Mouse (Mus musculus) hindbrain, postnatal 0 days (tissue): ENCODE data around the gene Lrfn1. TPM values are rescaled to one million over a fixed set of nuclear protein-coding genes. Genes with fewer than 3 reads are reported as not detected.

Source experiments
- ATAC-seq: fragments of 200-750 bp; cut with Nextera tagmentation; 2 replicates; pipeline ENCODE4 v1.8.0; 2017; ENCODE audit warnings: mild to moderate bottlenecking, moderate TSS enrichment, moderate library complexity
- DNase-seq: peaks from one replicate; pipeline ENCODE4 v3.0.0-alpha.2; 2015; ENCODE audit warnings: low spot score
- H3K27ac ChIP-seq: fragments of 300-500 bp; sonication (generic); 2 replicates; pipeline ENCODE4 v1.5.1; 2014; ENCODE audit warnings: mild to moderate bottlenecking
- H3K27me3 ChIP-seq: fragments of 300-500 bp; sonication (generic); 2 replicates; pipeline ENCODE4 v1.6.1; 2014; ENCODE audit warnings: low read length, mixed read lengths; ENCODE audit not compliant: insufficient read depth
- H3K36me3 ChIP-seq: fragments of 300-500 bp; sonication (generic); 2 replicates; pipeline ENCODE4 v1.6.1; 2014; ENCODE audit warnings: low read length, mixed read lengths; ENCODE audit not compliant: insufficient read depth
- H3K4me1 ChIP-seq: fragments of 300-500 bp; sonication (generic); 2 replicates; pipeline ENCODE4 v1.6.1; 2014; ENCODE audit warnings: antibody characterized with exemption, low read length, mixed read lengths; ENCODE audit not compliant: insufficient read depth
- H3K4me2 ChIP-seq: fragments of 300-500 bp; sonication (generic); 2 replicates; pipeline ENCODE4 v1.6.1; 2014; ENCODE audit warnings: low read depth, mild to moderate bottlenecking, low read length, moderate library complexity, mixed read lengths
- H3K4me3 ChIP-seq: fragments of 300-500 bp; sonication (generic); 2 replicates; pipeline ENCODE4 v1.5.1; 2014; ENCODE audit warnings: low read length
- H3K9ac ChIP-seq: fragments of 300-500 bp; sonication (generic); replicated peaks from 2 replicates; pipeline ENCODE4 v1.6.1; 2014; ENCODE audit warnings: mild to moderate bottlenecking, low read length, moderate library complexity, mixed read lengths
- H3K9me3 ChIP-seq: fragments of 300-500 bp; sonication (generic); 2 replicates; pipeline ENCODE4 v1.6.1; 2016; ENCODE audit warnings: low read length, mixed read lengths
- CTCF ChIP-seq: IDR thresholded peaks from 2 replicates; pipeline ENCODE4 v1.5.1; 2016; ENCODE audit warnings: antibody characterized with exemption, control low read depth, low read depth
- WGBS: fragments of 180-500 bp; shearing (Covaris S2); extraction: QIAGEN DNeasy Blood & Tissue Kit; methylation state at CpG from one replicate; pipeline ENCODE4 v1.1.7; 2014; 5-methylcytosine and 5-hydroxymethylcytosine counted together
- polyA plus RNA-seq: library from polyadenylated mRNA; unstranded; fragments of >200 nt; fragmentation: Nextera tagmentation; extraction: Ambion mirVana; gene quantifications from 2 replicates; pipeline ENCODE4 v1.2.1, GENCODE M21; 2015
- total RNA-seq: library from RNA; depleted of rRNA; stranded (reverse); fragments of >200 nt; gene quantifications from 2 replicates; pipeline ENCODE4 v1.2.3, GENCODE M21; 2014

Gene Lrfn1
- total and polyA plus RNA-seq, 2 experiments from 2014 or later = 18.0 to 140 TPM

DNA sequence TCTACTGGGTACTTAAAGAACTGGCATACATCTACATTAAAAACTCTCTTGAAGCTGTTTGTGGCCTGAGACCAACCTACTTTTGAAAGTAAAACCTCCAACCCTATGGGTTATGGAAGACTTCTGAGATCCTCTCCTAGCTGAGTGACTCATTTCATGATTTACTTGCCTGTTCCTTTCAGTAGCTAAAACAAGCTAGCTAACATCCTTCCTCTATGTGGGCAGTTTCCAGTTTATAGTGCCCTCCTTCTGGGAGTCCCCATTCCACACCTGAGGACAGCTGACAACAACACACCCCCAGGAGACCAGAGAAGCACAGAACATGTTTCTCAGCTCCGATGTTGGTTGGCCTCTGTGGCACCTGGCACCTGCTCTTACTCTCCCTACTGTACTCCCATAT, 28.8 kb upstream of the Lrfn1 start:
- no peak for ATAC-seq
- Histone ChIP-seq H3K36me3 (peaks cover 20% of the 10 kb centered on the region; the same call in 1 of the 2 replicates), H3K9ac (no peak overlapping the region), H3K9me3 (no peaks in the 10 kb centered on the region), H3K4me2 (no peak overlapping the region), H3K27me3 (no peaks in the 10 kb centered on the region), H3K27ac (no peak overlapping the region), H3K4me1 (no peaks in the 10 kb centered on the region), H3K4me3 (no peak overlapping the region)
- DNase-seq = no peak
- no peak for TF ChIP-seq CTCF
- 96% methylated on average over 1 of the region's 1 CpGs for WGBS

DNA sequence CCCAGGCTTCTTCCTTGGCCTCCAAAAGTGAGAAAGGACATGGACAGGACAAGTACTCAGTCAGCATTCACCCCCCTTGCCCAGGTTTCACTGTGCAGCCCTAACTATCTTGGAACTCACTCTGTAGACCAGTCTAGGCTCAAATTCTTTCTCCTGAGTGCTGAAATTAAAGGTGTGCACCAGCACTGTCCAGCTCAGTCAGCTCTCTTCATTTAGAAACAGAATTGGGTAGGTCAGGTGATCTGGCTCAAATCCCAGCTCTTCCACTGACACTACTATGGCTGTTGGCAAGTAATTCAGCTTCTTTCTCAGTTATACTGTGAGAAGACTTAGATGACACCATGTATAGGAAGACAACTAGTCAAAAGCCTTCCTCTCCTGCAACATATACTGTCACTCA, 24.0 kb upstream of the Lrfn1 start:
- H3K9ac ChIP-seq = no peak overlapping the region
- H3K4me1 ChIP-seq = no peaks in the 10 kb centered on the region
- no peak overlapping the region for H3K4me2 ChIP-seq
- DNase-seq = no peak
- H3K27ac ChIP-seq = no peak overlapping the region
- H3K9me3 ChIP-seq = no peaks in the 10 kb centered on the region
- no peak for ATAC-seq
- H3K36me3 ChIP-seq = peaks cover 9% of the 10 kb centered on the region; the same call in 1 of the 2 replicates
- no peak overlapping the region for H3K4me3 ChIP-seq
- no peak for TF ChIP-seq CTCF
- H3K27me3 ChIP-seq = no peaks in the 10 kb centered on the region

DNA sequence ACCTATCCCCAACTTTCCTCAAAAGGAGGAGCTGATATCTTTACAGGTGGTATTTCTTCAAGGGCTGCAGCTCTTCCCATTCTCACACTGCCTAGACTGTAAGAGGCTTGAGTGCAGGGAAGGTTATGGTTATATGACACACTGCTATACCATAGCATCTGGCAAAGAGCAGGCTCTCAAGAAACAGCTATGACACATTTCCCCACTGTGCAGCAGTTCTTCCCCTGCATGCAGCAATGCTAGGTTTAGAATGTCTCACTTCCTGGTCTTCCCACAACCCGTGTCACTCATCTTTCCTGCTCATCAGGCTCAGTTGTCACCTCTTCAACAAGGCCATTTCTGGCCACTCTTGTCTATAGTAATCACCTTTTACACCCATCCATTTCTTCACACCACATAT, 21.3 kb upstream of the Lrfn1 start:
- no peaks in the 10 kb centered on the region for H3K27me3 ChIP-seq
- H3K36me3 ChIP-seq = no peaks in the 10 kb centered on the region
- H3K4me3 ChIP-seq = no peak overlapping the region
- no peak for TF ChIP-seq CTCF
- H3K4me2 ChIP-seq = no peak overlapping the region
- peaks cover 5% of the 10 kb centered on the region; the same call in 1 of the 2 replicates for H3K4me1 ChIP-seq
- H3K9me3 ChIP-seq = no peaks in the 10 kb centered on the region
- no peak overlapping the region for H3K9ac ChIP-seq
- ATAC-seq (no peak), DNase-seq (no peak)
- H3K27ac ChIP-seq = no peak overlapping the region
- WGBS = 89% methylated on average over 1 of the region's 1 CpGs

DNA sequence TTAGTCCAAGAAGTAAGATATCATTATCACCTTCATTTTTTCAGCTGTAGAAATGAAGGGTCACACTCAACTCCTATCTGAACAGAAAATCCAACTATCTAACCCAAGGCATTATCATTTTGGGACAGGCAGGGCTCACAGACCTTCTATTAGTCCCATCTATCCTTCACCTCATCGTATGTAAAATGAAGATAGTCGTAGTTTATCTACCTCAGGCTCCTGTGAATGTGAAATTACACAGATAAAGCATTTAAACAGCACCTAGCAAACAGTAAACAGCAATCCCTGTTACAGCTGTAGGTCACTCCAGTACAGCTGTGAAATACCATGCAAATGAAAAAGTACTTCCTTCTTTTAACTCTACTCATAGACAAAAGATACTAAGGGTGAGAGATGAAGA, 19.5 kb upstream of the Lrfn1 start:
- ATAC-seq (no peak), DNase-seq (no peak)
- TF ChIP-seq CTCF = no peak
- Histone ChIP-seq H3K27me3 (no peaks in the 10 kb centered on the region), H3K9me3 (no peaks in the 10 kb centered on the region), H3K9ac (no peak overlapping the region), H3K36me3 (no peaks in the 10 kb centered on the region), H3K4me2 (no peak overlapping the region), H3K4me3 (no peak overlapping the region), H3K4me1 (peaks cover 5% of the 10 kb centered on the region; the same call in 1 of the 2 replicates), H3K27ac (no peak overlapping the region)
- WGBS = 95% methylated on average over 2 of the region's 2 CpGs

DNA sequence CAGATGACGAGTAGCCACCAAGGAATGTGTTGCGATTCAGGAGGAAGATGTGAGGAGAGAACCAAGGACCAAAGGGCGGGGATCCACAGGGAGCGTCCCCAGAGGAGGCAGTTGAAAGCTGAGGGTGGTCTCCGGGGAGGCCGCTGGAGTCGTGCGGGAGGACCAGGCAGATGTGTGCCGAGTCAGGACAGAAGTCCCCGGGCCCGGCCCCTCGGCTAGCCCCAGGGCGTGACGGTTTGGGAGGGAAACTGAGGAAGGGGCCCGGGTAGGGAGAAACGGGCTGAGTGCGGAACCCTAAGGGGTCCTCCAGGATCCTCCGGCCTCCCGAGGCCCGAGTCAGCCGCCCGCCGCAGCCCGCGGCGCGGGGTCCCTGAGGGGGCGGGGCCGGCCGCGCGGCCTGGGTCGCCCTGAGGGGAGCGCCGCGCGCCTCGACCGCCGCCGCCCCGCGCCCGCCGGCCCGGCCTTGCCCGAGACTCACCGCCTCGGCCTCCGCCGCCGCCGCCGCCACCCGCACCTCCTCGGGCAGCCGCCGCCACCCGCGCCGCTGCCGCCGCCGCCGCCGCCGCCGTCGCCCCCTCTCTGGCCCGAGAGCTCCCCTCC, 16.0 kb upstream of the Lrfn1 start:
- under 1% methylated on average over 38 of the region's 70 CpGs for WGBS
- Histone ChIP-seq H3K9me3 (no peaks in the 10 kb centered on the region), H3K4me3 (peak overlapping the region; percentile 84), H3K36me3 (no peaks in the 10 kb centered on the region), H3K4me1 (peaks cover 5% of the 10 kb centered on the region; the same call in 1 of the 2 replicates), H3K27ac (peak overlapping the region; percentile 71; the same call in 1 of the 2 replicates), H3K9ac (peak overlapping the region; percentile 88), H3K27me3 (no peaks in the 10 kb centered on the region), H3K4me2 (peak overlapping the region; percentile 88)
- DNase-seq = peak; percentile 36
- no peak for TF ChIP-seq CTCF
- peak; percentile 30 for ATAC-seq

DNA sequence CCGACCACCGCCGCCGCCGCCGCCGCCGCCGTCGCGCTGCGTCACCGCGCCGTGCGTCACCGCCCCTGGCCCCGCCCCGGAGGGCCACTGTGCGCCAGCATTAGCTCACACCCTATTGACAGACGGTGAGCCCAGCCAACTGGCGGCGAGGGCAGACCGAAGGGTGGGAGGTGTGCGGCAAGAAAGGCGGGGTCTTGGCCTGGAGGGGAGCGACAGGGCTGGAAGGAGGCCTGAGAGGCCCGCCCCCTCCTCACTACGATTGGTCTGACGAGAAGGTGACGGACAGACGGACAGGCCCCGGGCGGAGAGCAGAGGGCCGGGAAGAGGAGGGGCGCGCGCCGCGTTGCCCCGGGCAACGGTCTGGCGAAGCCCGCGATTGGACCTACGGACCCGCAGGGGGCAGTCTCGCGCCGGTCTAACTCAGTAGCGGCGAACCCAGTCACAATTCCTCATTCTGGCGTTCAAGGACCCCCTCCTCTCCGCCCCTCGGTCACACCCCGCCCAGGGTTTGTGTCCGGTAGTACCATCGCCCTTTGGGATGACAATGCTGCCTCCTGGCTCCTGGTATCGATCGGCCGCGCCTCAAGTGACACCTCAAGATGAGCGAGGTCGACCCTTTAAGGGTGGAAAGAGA, 15.4 kb upstream of the Lrfn1 start:
- ATAC-seq (peak; percentile 99), DNase-seq (peak; percentile 99)
- no peaks in the 10 kb centered on the region for H3K9me3 ChIP-seq
- H3K4me3 ChIP-seq = peak overlapping the region; percentile 84
- no peaks in the 10 kb centered on the region for H3K27me3 ChIP-seq
- peak; percentile 60 for TF ChIP-seq CTCF
- 2% methylated on average over 56 of the region's 64 CpGs for WGBS
- peaks cover 5% of the 10 kb centered on the region; the same call in 1 of the 2 replicates for H3K4me1 ChIP-seq
- H3K9ac ChIP-seq = peak overlapping the region; percentile 88
- peak overlapping the region; percentile 89 for H3K27ac ChIP-seq
- no peaks in the 10 kb centered on the region for H3K36me3 ChIP-seq
- peak overlapping the region; percentile 88 for H3K4me2 ChIP-seq
